In genomic region chr9:14751503-14752000, GRCm38 (mm10) we compare ENCODE assay signal across 8 mouse cellular contexts. TPM values are rescaled to one million over a fixed set of nuclear protein-coding genes. Genes with fewer than 3 reads are reported as not detected.
DNase-seq lines count a peak whose midpoint lies in the region; ATAC-seq and TF ChIP-seq lines count a peak whose summit lies in the region.

No protein-coding gene starts in this region.

- no peak overlapping the region for H3K27ac ChIP-seq in forebrain, postnatal 0 days (ENCODE audit: low read depth, low read length)
- H3K27ac ChIP-seq in kidney, embryonic 14.5 days (ENCODE audit: low read depth, low read length), result no peak overlapping the region
- H3K27ac ChIP-seq in stomach, postnatal 0 days (replicated peaks), result peak overlapping the region; percentile 79

- no peaks in the 10 kb centered on the region for H3K9me3 ChIP-seq in forebrain, postnatal 0 days (ENCODE audit: low read length)
- no peaks in the 10 kb centered on the region for H3K9me3 ChIP-seq in kidney, embryonic 14.5 days (ENCODE audit: control insufficient read depth, low read length)
- H3K9me3 ChIP-seq in stomach, postnatal 0 days (ENCODE audit: control insufficient read depth, low read length), result no peaks in the 10 kb centered on the region

- WGBS in forebrain, postnatal 0 days, result 2% methylated on average over 49 of the region's 50 CpGs
- 1% methylated on average over 50 of the region's 50 CpGs for WGBS in kidney, embryonic 14.5 days
- WGBS in stomach, postnatal 0 days, result under 1% methylated on average over 49 of the region's 50 CpGs

- H3K4me2 ChIP-seq in forebrain, postnatal 0 days (ENCODE audit: low read depth), result peak overlapping the region; percentile 86
- H3K4me2 ChIP-seq in kidney, embryonic 14.5 days (replicated peaks; ENCODE audit: low read depth, low read length), result peak overlapping the region; percentile 92
- H3K4me2 ChIP-seq in stomach, postnatal 0 days (replicated peaks; ENCODE audit: low read depth), result peak overlapping the region; percentile 94

- H3K4me3 ChIP-seq in forebrain, postnatal 0 days (ENCODE audit: low read depth, low read length), result peak overlapping the region; percentile 48
- H3K4me3 ChIP-seq in kidney, embryonic 14.5 days (ENCODE audit: low read length), result peak overlapping the region; percentile 52
- peak overlapping the region; percentile 53 for H3K4me3 ChIP-seq in stomach, postnatal 0 days (ENCODE audit: low read depth, low read length)

- no peak for TF ChIP-seq EP300 in stomach, postnatal 0 days (optimal IDR thresholded peaks at IDR 0.05)

- peak; percentile 30 for DNase-seq in gastrocnemius, postnatal 10 days
- no peak for DNase-seq in gastrocnemius, adult 18-20 months (ENCODE audit: low spot score)
- DNase-seq in adrenal gland, postnatal 10 days, result peak; percentile 39
- peak; percentile 50 for DNase-seq in forebrain, postnatal 0 days
- peak; percentile 63 for DNase-seq in stomach, postnatal 0 days (ENCODE audit: low spot score)
- no peak for DNase-seq in left cerebral cortex, adult 18-20 months (ENCODE audit: low spot score in 2 of 2)

- peak; percentile 40 for TF ChIP-seq CTCF in forebrain, postnatal 0 days (IDR thresholded peaks at IDR 0.05; ENCODE audit: low read depth)
- no peak for TF ChIP-seq CTCF in stomach, postnatal 0 days (IDR thresholded peaks at IDR 0.05; ENCODE audit: low read depth)

- peaks cover 8% of the 10 kb centered on the region; the same call in 1 of the 2 replicates for H3K27me3 ChIP-seq in forebrain, postnatal 0 days (ENCODE audit: insufficient read depth, low read length)
- peaks cover 8% of the 10 kb centered on the region for H3K27me3 ChIP-seq in kidney, embryonic 14.5 days (ENCODE audit: control insufficient read depth, insufficient read depth, low read length)
- H3K27me3 ChIP-seq in stomach, postnatal 0 days (ENCODE audit: control insufficient read depth, insufficient read depth, low read length), result no peaks in the 10 kb centered on the region

- H3K36me3 ChIP-seq in forebrain, postnatal 0 days (ENCODE audit: insufficient read depth), result no peaks in the 10 kb centered on the region
- H3K36me3 ChIP-seq in kidney, embryonic 14.5 days (ENCODE audit: control insufficient read depth, insufficient read depth, low read length), result no peaks in the 10 kb centered on the region
- no peaks in the 10 kb centered on the region for H3K36me3 ChIP-seq in stomach, postnatal 0 days (ENCODE audit: control insufficient read depth, insufficient read depth, low read length)

- 0 out of 2 replicates have a peak, but pooled peaks cover 3% of the 10 kb centered on the region for H3K4me1 ChIP-seq in forebrain, postnatal 0 days (ENCODE audit: insufficient read depth)
- peaks cover 7% of the 10 kb centered on the region; the same call in 1 of the 2 replicates for H3K4me1 ChIP-seq in kidney, embryonic 14.5 days (ENCODE audit: control insufficient read depth, insufficient read depth, low read length)
- peaks cover 2% of the 10 kb centered on the region; the same call in 1 of the 2 replicates for H3K4me1 ChIP-seq in stomach, postnatal 0 days (replicated peaks; ENCODE audit: control insufficient read depth, insufficient read depth)

- H3K9ac ChIP-seq in forebrain, postnatal 0 days, result peak overlapping the region; percentile 56
- peak overlapping the region; percentile 73 for H3K9ac ChIP-seq in kidney, embryonic 14.5 days (ENCODE audit: low read depth, low read length)
- H3K9ac ChIP-seq in stomach, postnatal 0 days (ENCODE audit: low read length), result peak overlapping the region; percentile 70

- peak; percentile 85 for ATAC-seq in forebrain, postnatal 0 days
- peak; percentile 90 for ATAC-seq in kidney, embryonic 14.5 days (ENCODE audit: low FRiP score, low TSS enrichment)
- peak; percentile 55 for ATAC-seq in megakaryocyte-erythroid progenitor cell, adult 5-6 weeks (replicated peaks; ENCODE audit: low FRiP score, low TSS enrichment, poor library complexity, severe bottlenecking)
- ATAC-seq in stomach, postnatal 0 days (ENCODE audit: low FRiP score, low TSS enrichment), result peak; percentile 30

RNA-seq across cellular contexts. Expression of gene Fut4, which starts 0.6 kb away (rescaled TPM):
- total RNA-seq in gastrocnemius, postnatal 10 days (2021), result under 1 TPM; 0.56 to 0.84 TPM
- under 1 TPM; 0.11 to 0.21 TPM for total RNA-seq in gastrocnemius, adult 18-20 months (2021)
- total RNA-seq in adrenal gland, postnatal 10 days (2021), result 1 to 10 TPM; 2.3 to 2.8 TPM
- total RNA-seq in forebrain, postnatal 0 days (2014; rRNA removed), result 1.5 and 2.3 TPM in 2 replicates
- polyA plus RNA-seq in forebrain, postnatal 0 days (2015; fragmentation: Nextera tagmentation; extraction: Ambion mirVana), result 0.54 and 0.59 TPM in 2 replicates
- 1.5 and 3.5 TPM in 2 replicates for polyA plus RNA-seq in kidney, embryonic 14.5 days (2014; fragmentation: Nextera tagmentation; extraction: Ambion mirVana)
- total RNA-seq in megakaryocyte-erythroid progenitor cell, adult 5-6 weeks (2014; fragmentation: Nextera tagmentation), result 0.48 and 0.72 TPM in 2 replicates
- total RNA-seq in megakaryocyte-erythroid progenitor cell, adult 5-6 weeks (2017), result 0.57 and 1.1 TPM in 2 replicates
- polyA plus RNA-seq in stomach, postnatal 0 days (2015; fragmentation: Nextera tagmentation; extraction: Ambion mirVana), result 14.0 and 14.5 TPM in 2 replicates
- under 1 TPM; 0.21 to 0.23 TPM for total RNA-seq in left cerebral cortex, adult 18-20 months (2021)

RNA-seq across cellular contexts. Expression of gene Piwil4, which starts 11.0 kb away (rescaled TPM):
- under 1 TPM; 0.09 to 0.20 TPM for total RNA-seq in gastrocnemius, postnatal 10 days (2021)
- total RNA-seq in gastrocnemius, adult 18-20 months (2021), result not detected
- total RNA-seq in adrenal gland, postnatal 10 days (2021), result under 1 TPM; 0.18 to 0.33 TPM
- 0.23 and 0.29 TPM in 2 replicates for total RNA-seq in forebrain, postnatal 0 days (2014; rRNA removed)
- polyA plus RNA-seq in forebrain, postnatal 0 days (2015; fragmentation: Nextera tagmentation; extraction: Ambion mirVana), result 0.11 and 0.18 TPM in 2 replicates
- polyA plus RNA-seq in kidney, embryonic 14.5 days (2014; fragmentation: Nextera tagmentation; extraction: Ambion mirVana), result not detected in 2 replicates
- total RNA-seq in megakaryocyte-erythroid progenitor cell, adult 5-6 weeks (2014; fragmentation: Nextera tagmentation), result not detected in 2 replicates
- not detected in 2 replicates for total RNA-seq in megakaryocyte-erythroid progenitor cell, adult 5-6 weeks (2017)
- polyA plus RNA-seq in stomach, postnatal 0 days (2015; fragmentation: Nextera tagmentation; extraction: Ambion mirVana), result 0.45 and 0.53 TPM in 2 replicates
- total RNA-seq in left cerebral cortex, adult 18-20 months (2021), result not detected

RNA-seq across cellular contexts. Expression of gene 1700012B09Rik, which starts 19.3 kb away (rescaled TPM):
- total RNA-seq in gastrocnemius, postnatal 10 days (2021), result not detected
- not detected for total RNA-seq in gastrocnemius, adult 18-20 months (2021)
- not detected for total RNA-seq in adrenal gland, postnatal 10 days (2021)
- total RNA-seq in forebrain, postnatal 0 days (2014; rRNA removed), result 1.00 and 2.5 TPM in 2 replicates
- 6.1 and 8.8 TPM in 2 replicates for polyA plus RNA-seq in forebrain, postnatal 0 days (2015; fragmentation: Nextera tagmentation; extraction: Ambion mirVana)
- not detected in 2 replicates for polyA plus RNA-seq in kidney, embryonic 14.5 days (2014; fragmentation: Nextera tagmentation; extraction: Ambion mirVana)
- not detected in 2 replicates for total RNA-seq in megakaryocyte-erythroid progenitor cell, adult 5-6 weeks (2014; fragmentation: Nextera tagmentation)
- not detected in 2 replicates for total RNA-seq in megakaryocyte-erythroid progenitor cell, adult 5-6 weeks (2017)
- not detected in 2 replicates for polyA plus RNA-seq in stomach, postnatal 0 days (2015; fragmentation: Nextera tagmentation; extraction: Ambion mirVana)
- not detected for total RNA-seq in left cerebral cortex, adult 18-20 months (2021)

RNA-seq across cellular contexts. Expression of gene Mre11a, which starts 32.9 kb away (rescaled TPM):
- total RNA-seq in gastrocnemius, postnatal 10 days (2021), result 10 to 100 TPM; 11.4 to 14.3 TPM
- 10 to 100 TPM in 1 of 2 experiments, 1 to 10 TPM in 1; 9.2 to 12.7 TPM for total RNA-seq in gastrocnemius, adult 18-20 months (2021)
- total RNA-seq in adrenal gland, postnatal 10 days (2021), result 10 to 100 TPM; 19.9 to 23.3 TPM
- 9.8 and 11.8 TPM in 2 replicates for total RNA-seq in forebrain, postnatal 0 days (2014; rRNA removed)
- polyA plus RNA-seq in forebrain, postnatal 0 days (2015; fragmentation: Nextera tagmentation; extraction: Ambion mirVana), result 6.6 and 8.9 TPM in 2 replicates
- polyA plus RNA-seq in kidney, embryonic 14.5 days (2014; fragmentation: Nextera tagmentation; extraction: Ambion mirVana), result 25.8 and 36.9 TPM in 2 replicates
- total RNA-seq in megakaryocyte-erythroid progenitor cell, adult 5-6 weeks (2014; fragmentation: Nextera tagmentation), result 45.2 and 62.0 TPM in 2 replicates
- 85.7 and 119 TPM in 2 replicates for total RNA-seq in megakaryocyte-erythroid progenitor cell, adult 5-6 weeks (2017)
- 9.7 TPM in 2 replicates for polyA plus RNA-seq in stomach, postnatal 0 days (2015; fragmentation: Nextera tagmentation; extraction: Ambion mirVana)
- 10 to 100 TPM; 15.2 to 17.8 TPM for total RNA-seq in left cerebral cortex, adult 18-20 months (2021)

RNA-seq across cellular contexts. Expression of gene Ankrd49, which starts 33.1 kb away (rescaled TPM):
- 10 to 100 TPM in 1 of 2 experiments, 1 to 10 TPM in 1; 8.6 to 10.0 TPM for total RNA-seq in gastrocnemius, postnatal 10 days (2021)
- 1 to 10 TPM; 7.4 to 7.6 TPM for total RNA-seq in gastrocnemius, adult 18-20 months (2021)
- 10 to 100 TPM; 12.3 to 17.2 TPM for total RNA-seq in adrenal gland, postnatal 10 days (2021)
- 24.8 and 31.3 TPM in 2 replicates for total RNA-seq in forebrain, postnatal 0 days (2014; rRNA removed)
- polyA plus RNA-seq in forebrain, postnatal 0 days (2015; fragmentation: Nextera tagmentation; extraction: Ambion mirVana), result 33.8 and 39.5 TPM in 2 replicates
- polyA plus RNA-seq in kidney, embryonic 14.5 days (2014; fragmentation: Nextera tagmentation; extraction: Ambion mirVana), result 44.5 and 46.8 TPM in 2 replicates
- total RNA-seq in megakaryocyte-erythroid progenitor cell, adult 5-6 weeks (2014; fragmentation: Nextera tagmentation), result 45.8 and 47.3 TPM in 2 replicates
- 52.2 and 76.9 TPM in 2 replicates for total RNA-seq in megakaryocyte-erythroid progenitor cell, adult 5-6 weeks (2017)
- 31.7 and 33.4 TPM in 2 replicates for polyA plus RNA-seq in stomach, postnatal 0 days (2015; fragmentation: Nextera tagmentation; extraction: Ambion mirVana)
- 10 to 100 TPM; 11.1 to 11.3 TPM for total RNA-seq in left cerebral cortex, adult 18-20 months (2021)

Comparison
In these comparisons a context has a peak if more than half of its experiments do, and no peak if none do; other contexts are left out.
1. DNase-seq: peak in gastrocnemius, postnatal 10 days (single experiment), adrenal gland, postnatal 10 days (single experiment), forebrain, postnatal 0 days (single experiment) and stomach, postnatal 0 days (single experiment); none in gastrocnemius, adult 18-20 months (single experiment) and left cerebral cortex, adult 18-20 months (0 of 2).
2. ATAC-seq: peak in every context shown above with its lines; median percentile 90 in kidney, embryonic 14.5 days; 85 in forebrain, postnatal 0 days; 55 in megakaryocyte-erythroid progenitor cell, adult 5-6 weeks; 30 in stomach, postnatal 0 days.
3. Peak in every context shown above with its lines, with median percentiles within 50 percentile points of each other: H3K4me2 ChIP-seq, H3K4me3 ChIP-seq and H3K9ac ChIP-seq.